In genomic region chr7:6874448-6874847, GRCm38 (mm10) we compare ENCODE assay signal across 11 mouse cellular contexts.
DNase-seq lines count a peak whose midpoint lies in the region; ATAC-seq lines count a peak whose summit lies in the region.
"Had no signal": no experiment of that assay in that cellular context is flagged by ENCODE, and none has a peak within 500 bp of the region (broad histone marks: within the 10 kb centered on the region; RNA-seq: fewer than 3 reads in every experiment).

No protein-coding gene starts in this region.

- no peaks in the 10 kb centered on the region for H3K36me3 ChIP-seq in hindbrain, embryonic 16.5 days (ENCODE audit: control insufficient read depth, insufficient read depth, low read length)
- no peaks in the 10 kb centered on the region for H3K36me3 ChIP-seq in midbrain, embryonic 16.5 days (ENCODE audit: control insufficient read depth, insufficient read depth, low read length)
- no peaks in the 10 kb centered on the region for H3K36me3 ChIP-seq in heart, embryonic 12.5 days

- H3K9me3 ChIP-seq in hindbrain, embryonic 16.5 days (ENCODE audit: control insufficient read depth, low read length), result no peaks in the 10 kb centered on the region
- no peaks in the 10 kb centered on the region for H3K9me3 ChIP-seq in midbrain, embryonic 16.5 days (replicated peaks; ENCODE audit: control insufficient read depth, low read length, poor library complexity, severe bottlenecking)
- H3K9me3 ChIP-seq in heart, embryonic 12.5 days (replicated peaks), result no peaks in the 10 kb centered on the region

- no peaks in the 10 kb centered on the region for H3K27me3 ChIP-seq in hindbrain, embryonic 16.5 days (replicated peaks; ENCODE audit: control insufficient read depth, insufficient read depth, low read length)
- no peaks in the 10 kb centered on the region for H3K27me3 ChIP-seq in midbrain, embryonic 16.5 days (ENCODE audit: control insufficient read depth, insufficient read depth, low read depth, low read length)
- H3K27me3 ChIP-seq in heart, embryonic 12.5 days (replicated peaks), result no peaks in the 10 kb centered on the region
- H3K27me3 ChIP-seq: Patski had no signal

- peak overlapping the region; percentile 56 for H3K27ac ChIP-seq in hindbrain, embryonic 16.5 days (ENCODE audit: low read depth, low read length)
- H3K27ac ChIP-seq in midbrain, embryonic 16.5 days (ENCODE audit: low read length), result peak overlapping the region; percentile 84
- H3K27ac ChIP-seq in heart, embryonic 12.5 days (ENCODE audit: poor library complexity, severe bottlenecking), result no peak overlapping the region
- H3K27ac ChIP-seq: gastrocnemius, adult 2 months had no signal

- H3K4me1 ChIP-seq in hindbrain, embryonic 16.5 days (ENCODE audit: control insufficient read depth, insufficient read depth, low read depth, low read length), result peaks cover 2% of the 10 kb centered on the region; the same call in 1 of the 2 replicates
- peaks cover 24% of the 10 kb centered on the region for H3K4me1 ChIP-seq in midbrain, embryonic 16.5 days (ENCODE audit: control insufficient read depth, insufficient read depth, low read length)
- H3K4me1 ChIP-seq in heart, embryonic 12.5 days (replicated peaks), result 0 out of 2 replicates have a peak, but pooled peaks cover under 1% of the 10 kb centered on the region

- no peak overlapping the region for H3K9ac ChIP-seq in hindbrain, embryonic 16.5 days (ENCODE audit: low read depth, low read length)
- H3K9ac ChIP-seq in midbrain, embryonic 16.5 days (ENCODE audit: low read depth, low read length), result 0 out of 2 replicates have a peak overlapping the region, but pooled peaks have one; percentile 14
- no peak overlapping the region for H3K9ac ChIP-seq in heart, embryonic 12.5 days

- 43% methylated on average over 19 of the region's 19 CpGs for WGBS in hindbrain, embryonic 16.5 days
- WGBS in midbrain, embryonic 16.5 days, result 32% methylated on average over 19 of the region's 19 CpGs
- WGBS in heart, embryonic 12.5 days, result 80% methylated on average over 19 of the region's 19 CpGs

- peak overlapping the region; percentile 22; the same call in 1 of the 2 replicates for H3K4me2 ChIP-seq in hindbrain, embryonic 16.5 days (ENCODE audit: low read length)
- peak overlapping the region; percentile 45 for H3K4me2 ChIP-seq in midbrain, embryonic 16.5 days (ENCODE audit: low read length)
- no peak overlapping the region for H3K4me2 ChIP-seq in heart, embryonic 12.5 days

- H3K4me3 ChIP-seq in hindbrain, embryonic 16.5 days (ENCODE audit: low read length), result no peak overlapping the region
- peak overlapping the region; percentile 12; the same call in 1 of the 2 replicates for H3K4me3 ChIP-seq in midbrain, embryonic 16.5 days (ENCODE audit: low read depth, low read length)
- no peak overlapping the region for H3K4me3 ChIP-seq in heart, embryonic 12.5 days
- H3K4me3 ChIP-seq: gastrocnemius, adult 2 months had no signal

- DNase-seq in R1 (ENCODE audit: low read depth, low spot score), result peak; percentile 55
- DNase-seq in embryo, embryonic 11 days, result peak; percentile 37
- DNase-seq in thymus, postnatal 4 days, result no peak
- no peak for DNase-seq in liver
- DNase-seq: gastrocnemius, adult 2 months; kidney, adult 2 months had no signal

- ATAC-seq in hindbrain, embryonic 16.5 days, result peak; percentile 89
- peak; percentile 87 for ATAC-seq in midbrain, embryonic 16.5 days
- ATAC-seq in heart, embryonic 12.5 days (ENCODE audit: insufficient number of reproducible peaks, low FRiP score), result no peak
- ATAC-seq in erythroid progenitor cell, adult 5-6 weeks (replicated peaks; ENCODE audit: low FRiP score, poor library complexity, severe bottlenecking), result no peak
- ATAC-seq: Patski had no signal

Comparison
In these comparisons a context has a peak if more than half of its experiments do, and no peak if none do; other contexts are left out.
1. DNase-seq: peak in R1 (single experiment) and embryo, embryonic 11 days (single experiment); none in thymus, postnatal 4 days (single experiment) and liver (single experiment).
2. ATAC-seq: peak in hindbrain, embryonic 16.5 days (single experiment) and midbrain, embryonic 16.5 days (single experiment); none in heart, embryonic 12.5 days (single experiment) and erythroid progenitor cell, adult 5-6 weeks (single experiment).